Mouse (Mus musculus): Measurements from ENCODE around the gene Tnfrsf1a. TPM values are rescaled to one million over a fixed set of nuclear protein-coding genes. Genes with fewer than 3 reads are reported as not detected.

Tnfrsf1a gene
- polyA plus RNA-seq, 1 experiment from 2014 or later, result 27.4 TPM

DNA sequence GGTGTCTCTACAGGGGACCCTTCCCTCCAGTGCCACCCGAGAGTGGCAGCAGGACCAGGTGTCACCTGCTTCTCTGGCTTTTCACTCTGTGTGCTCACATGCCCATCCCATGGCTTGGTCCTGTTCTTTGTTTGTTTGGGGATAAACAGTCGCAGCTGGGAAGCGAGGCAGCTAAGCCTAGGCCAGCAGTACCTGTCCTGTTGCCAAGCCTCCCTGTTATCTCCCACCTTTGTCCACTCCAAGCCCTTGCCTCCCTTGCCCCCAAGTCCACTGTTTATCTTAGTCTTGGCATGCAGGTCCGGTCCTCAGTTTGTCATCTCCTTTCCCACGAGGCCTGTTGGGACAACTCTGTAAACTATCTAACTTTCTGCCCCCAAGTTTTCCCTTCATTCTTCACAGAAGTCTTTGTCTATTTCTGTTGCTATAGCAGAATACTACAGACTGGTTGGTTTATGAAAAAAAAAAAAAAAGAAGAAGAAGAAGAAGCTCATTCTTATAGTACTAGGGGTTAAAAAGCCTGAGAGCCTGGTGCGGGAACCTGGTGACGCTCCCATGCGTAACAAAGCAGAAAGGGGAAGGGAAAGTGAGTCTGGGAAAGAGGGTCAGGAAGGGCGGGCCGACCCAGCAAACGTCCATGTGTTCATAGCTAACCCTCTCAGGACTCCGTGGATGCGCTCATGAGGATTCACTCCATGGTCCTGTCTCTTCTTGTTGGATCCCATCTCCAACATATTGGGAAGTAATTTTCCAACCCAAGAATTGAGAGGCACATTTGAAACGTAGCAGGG lies 15.9 kb upstream of the Tnfrsf1a start:
- H3K4me1 ChIP-seq (ENCODE audit: control insufficient read depth, insufficient read depth, low read length), result 0 out of 2 replicates have a peak, but pooled peaks cover 3% of the 10 kb centered on the region
- no peak overlapping the region for H3K27ac ChIP-seq (ENCODE audit: low read depth, low read length)
- 80% methylated on average over 14 of the region's 14 CpGs for WGBS
- H3K36me3 ChIP-seq (ENCODE audit: control insufficient read depth, insufficient read depth, low read length), result no peaks in the 10 kb centered on the region
- no peak for DNase-seq (ENCODE audit: low spot score)
- H3K4me2 ChIP-seq (ENCODE audit: low read depth), result no peak overlapping the region
- H3K9ac ChIP-seq (ENCODE audit: low read length), result no peak overlapping the region
- no peak overlapping the region for H3K4me3 ChIP-seq (ENCODE audit: low read depth, low read length)
- no peaks in the 10 kb centered on the region for H3K9me3 ChIP-seq (ENCODE audit: control insufficient read depth, low read length)
- no peak for ATAC-seq (ENCODE audit: insufficient read depth, low FRiP score, low TSS enrichment)
- no peaks in the 10 kb centered on the region for H3K27me3 ChIP-seq (ENCODE audit: control insufficient read depth, insufficient read depth, low read length)

DNA sequence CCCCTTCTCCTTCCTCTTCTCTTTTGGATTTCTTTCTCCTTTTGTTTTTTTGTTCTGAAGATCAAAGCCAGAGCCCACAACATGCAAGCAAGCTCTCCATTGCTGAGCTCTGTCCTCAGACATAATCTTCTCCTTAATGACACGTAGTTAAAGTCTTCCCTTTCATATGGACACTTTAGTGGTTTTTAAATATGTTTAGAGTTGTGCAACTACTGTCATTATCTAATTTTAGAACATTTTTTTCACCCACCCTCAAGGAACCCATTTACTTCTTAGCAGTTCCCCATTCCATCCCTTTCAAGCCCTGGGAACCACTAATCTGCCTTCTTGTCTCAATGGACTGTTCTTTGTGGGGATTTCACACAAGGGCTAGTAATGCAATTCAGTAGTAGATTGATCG lies 14.8 kb upstream of the Tnfrsf1a start:
- Histone ChIP-seq H3K4me3 (ENCODE audit: low read depth, low read length) (no peak overlapping the region), H3K4me1 (ENCODE audit: control insufficient read depth, insufficient read depth, low read length) (0 out of 2 replicates have a peak, but pooled peaks cover 3% of the 10 kb centered on the region), H3K4me2 (ENCODE audit: low read depth) (no peak overlapping the region), H3K9ac (ENCODE audit: low read length) (no peak overlapping the region), H3K27ac (ENCODE audit: low read depth, low read length) (no peak overlapping the region), H3K27me3 (ENCODE audit: control insufficient read depth, insufficient read depth, low read length) (no peaks in the 10 kb centered on the region), H3K9me3 (ENCODE audit: control insufficient read depth, low read length) (no peaks in the 10 kb centered on the region), H3K36me3 (ENCODE audit: control insufficient read depth, insufficient read depth, low read length) (no peaks in the 10 kb centered on the region)
- ATAC-seq (ENCODE audit: insufficient read depth, low FRiP score, low TSS enrichment) (no peak), DNase-seq (ENCODE audit: low spot score) (no peak)
- WGBS, result 66% methylated on average over 2 of the region's 2 CpGs

DNA sequence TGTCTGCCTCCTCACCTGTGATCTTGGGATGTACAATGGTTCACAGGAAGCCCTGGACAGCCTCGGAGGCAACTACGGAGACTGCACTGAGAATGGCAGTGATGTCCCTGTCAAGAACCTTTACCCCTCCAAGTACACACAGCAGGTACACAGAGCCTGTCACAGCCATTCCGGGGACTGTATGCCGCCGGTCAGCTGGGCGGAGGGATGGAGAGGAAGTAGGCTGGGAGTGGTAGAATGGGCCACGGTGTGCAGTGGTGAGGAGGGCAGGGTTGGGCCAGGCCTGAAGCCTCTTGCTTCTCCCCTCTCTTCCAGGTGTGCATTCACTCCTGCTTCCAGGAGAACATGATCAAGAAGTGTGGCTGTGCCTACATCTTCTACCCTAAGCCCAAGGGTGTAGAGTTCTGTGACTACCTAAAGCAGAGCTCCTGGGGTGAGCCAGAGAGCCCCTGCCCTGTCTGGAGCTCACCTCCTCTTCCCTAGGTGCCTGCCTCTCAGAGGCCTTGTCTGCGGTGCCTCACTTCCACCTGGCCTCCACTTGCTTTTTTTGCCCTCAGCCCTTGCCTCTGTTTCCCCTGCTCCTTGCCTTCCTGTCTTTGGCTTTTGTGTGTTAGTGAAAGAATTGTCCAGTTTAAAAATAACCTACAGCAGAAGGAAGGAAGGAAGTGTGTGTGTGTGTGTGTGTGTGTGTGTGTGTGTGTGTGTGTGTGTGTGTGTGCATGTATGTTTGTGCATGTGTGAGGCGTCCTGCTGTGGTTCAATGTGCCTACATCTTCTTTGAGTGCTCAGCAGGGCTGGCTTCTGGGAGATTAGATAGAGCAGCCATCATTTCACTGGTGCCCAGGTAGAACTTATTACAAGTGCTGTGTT lies 10.1 kb upstream of the Tnfrsf1a start:
- 76% methylated on average over 9 of the region's 9 CpGs for WGBS

DNA sequence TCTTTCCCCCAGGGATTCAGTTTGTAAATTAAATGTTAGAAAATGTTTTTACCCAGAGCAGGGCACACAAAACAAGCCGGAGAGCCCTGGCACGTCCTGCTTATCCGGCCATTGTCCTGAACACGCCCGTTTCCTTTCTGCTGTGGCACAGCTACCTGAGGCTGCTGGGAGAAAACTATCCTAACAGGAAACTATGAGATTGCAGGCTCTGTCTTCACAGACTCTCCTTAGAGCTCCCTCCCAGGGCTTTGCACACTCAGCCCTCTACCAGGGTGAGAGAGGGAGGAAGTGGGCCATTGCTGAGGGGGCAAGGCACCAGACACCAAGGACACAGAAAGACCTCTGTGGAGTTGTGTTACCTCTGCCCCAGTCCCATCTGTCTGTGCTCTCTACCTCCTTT lies 8.9 kb upstream of the Tnfrsf1a start:
- Histone ChIP-seq H3K4me2 (ENCODE audit: low read depth) (no peak overlapping the region), H3K9me3 (ENCODE audit: control insufficient read depth, low read length) (no peaks in the 10 kb centered on the region), H3K27ac (ENCODE audit: low read depth, low read length) (no peak overlapping the region), H3K36me3 (ENCODE audit: control insufficient read depth, insufficient read depth, low read length) (no peaks in the 10 kb centered on the region), H3K4me3 (ENCODE audit: low read depth, low read length) (no peak overlapping the region), H3K4me1 (ENCODE audit: control insufficient read depth, insufficient read depth, low read length) (no peaks in the 10 kb centered on the region), H3K27me3 (ENCODE audit: control insufficient read depth, insufficient read depth, low read length) (no peaks in the 10 kb centered on the region), H3K9ac (ENCODE audit: low read length) (no peak overlapping the region)
- 70% methylated on average over 5 of the region's 5 CpGs for WGBS
- ATAC-seq (ENCODE audit: insufficient read depth, low FRiP score, low TSS enrichment), result no peak
- no peak for DNase-seq (ENCODE audit: low spot score)

More for the DNA sequence above, 10.1 kb upstream of the Tnfrsf1a start:
- Histone ChIP-seq H3K36me3 (ENCODE audit: control insufficient read depth, insufficient read depth, low read length) (no peaks in the 10 kb centered on the region), H3K4me1 (ENCODE audit: control insufficient read depth, insufficient read depth, low read length) (no peaks in the 10 kb centered on the region), H3K4me3 (ENCODE audit: low read depth, low read length) (no peak overlapping the region), H3K9ac (ENCODE audit: low read length) (no peak overlapping the region), H3K4me2 (ENCODE audit: low read depth) (no peak overlapping the region), H3K27ac (ENCODE audit: low read depth, low read length) (no peak overlapping the region), H3K27me3 (ENCODE audit: control insufficient read depth, insufficient read depth, low read length) (no peaks in the 10 kb centered on the region), H3K9me3 (ENCODE audit: control insufficient read depth, low read length) (no peaks in the 10 kb centered on the region)
- DNase-seq (ENCODE audit: low spot score), result no peak
- no peak for ATAC-seq (ENCODE audit: insufficient read depth, low FRiP score, low TSS enrichment)

DNA sequence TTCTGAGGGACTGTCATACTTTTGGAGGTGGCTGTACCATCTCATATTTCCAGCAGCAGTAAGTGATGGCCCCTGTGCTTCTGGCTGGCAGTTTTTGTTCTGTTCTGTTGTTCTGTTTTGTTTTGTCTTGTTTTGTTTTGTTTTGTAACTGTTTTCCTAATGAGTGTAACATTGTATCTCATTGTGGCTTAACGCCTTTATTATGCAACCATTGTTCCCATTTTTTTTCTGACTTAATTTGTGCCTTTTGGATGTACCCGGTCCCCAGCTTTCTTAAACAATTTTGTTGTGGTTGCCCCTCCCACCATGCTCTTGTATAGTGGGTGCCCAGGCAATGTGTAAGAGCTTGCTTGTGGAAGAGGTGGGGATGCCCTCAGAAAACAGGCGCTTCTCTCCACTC lies 7.0 kb upstream of the Tnfrsf1a start:
- no peak overlapping the region for H3K4me2 ChIP-seq (ENCODE audit: low read depth)
- no peak overlapping the region for H3K27ac ChIP-seq (ENCODE audit: low read depth, low read length)
- ATAC-seq (ENCODE audit: insufficient read depth, low FRiP score, low TSS enrichment) (no peak), DNase-seq (ENCODE audit: low spot score) (no peak)
- WGBS, result 53% methylated on average over 3 of the region's 3 CpGs
- no peaks in the 10 kb centered on the region for H3K9me3 ChIP-seq (ENCODE audit: control insufficient read depth, low read length)
- no peak overlapping the region for H3K4me3 ChIP-seq (ENCODE audit: low read depth, low read length)
- no peaks in the 10 kb centered on the region for H3K4me1 ChIP-seq (ENCODE audit: control insufficient read depth, insufficient read depth, low read length)
- no peaks in the 10 kb centered on the region for H3K36me3 ChIP-seq (ENCODE audit: control insufficient read depth, insufficient read depth, low read length)
- no peaks in the 10 kb centered on the region for H3K27me3 ChIP-seq (ENCODE audit: control insufficient read depth, insufficient read depth, low read length)
- no peak overlapping the region for H3K9ac ChIP-seq (ENCODE audit: low read length)

DNA sequence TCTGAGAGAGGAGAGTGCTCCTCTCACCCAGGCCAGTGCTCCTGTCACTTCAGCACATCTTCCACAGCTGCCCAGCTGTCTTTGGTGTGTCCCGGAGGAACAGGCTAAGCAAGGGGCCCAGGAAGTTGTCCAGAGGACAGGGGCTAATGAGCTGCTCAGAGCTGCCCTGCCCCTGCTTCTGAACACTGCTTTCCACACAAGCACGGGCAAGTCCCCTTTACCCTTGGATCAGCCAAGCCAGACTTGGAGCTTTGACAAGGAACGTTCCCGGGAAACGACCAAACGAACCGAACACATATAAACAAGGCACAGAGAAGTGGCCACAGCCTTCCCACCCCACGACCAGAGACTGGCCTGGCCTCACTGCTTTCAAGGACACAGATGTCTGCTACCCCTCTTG lies 5.1 kb upstream of the Tnfrsf1a start:
- H3K4me3 ChIP-seq (ENCODE audit: low read depth, low read length), result no peak overlapping the region
- no peak for ATAC-seq (ENCODE audit: insufficient read depth, low FRiP score, low TSS enrichment)
- no peak for DNase-seq (ENCODE audit: low spot score)
- no peak overlapping the region for H3K4me2 ChIP-seq (ENCODE audit: low read depth)
- H3K9ac ChIP-seq (ENCODE audit: low read length), result no peak overlapping the region
- peaks cover 2% of the 10 kb centered on the region; the same call in 1 of the 2 replicates for H3K4me1 ChIP-seq (ENCODE audit: control insufficient read depth, insufficient read depth, low read length)
- 35% methylated on average over 8 of the region's 8 CpGs for WGBS
- no peak overlapping the region for H3K27ac ChIP-seq (ENCODE audit: low read depth, low read length)
- no peaks in the 10 kb centered on the region for H3K36me3 ChIP-seq (ENCODE audit: control insufficient read depth, insufficient read depth, low read length)
- no peaks in the 10 kb centered on the region for H3K9me3 ChIP-seq (ENCODE audit: control insufficient read depth, low read length)
- peaks cover 2% of the 10 kb centered on the region; the same call in 1 of the 2 replicates for H3K27me3 ChIP-seq (ENCODE audit: control insufficient read depth, insufficient read depth, low read length)

DNA sequence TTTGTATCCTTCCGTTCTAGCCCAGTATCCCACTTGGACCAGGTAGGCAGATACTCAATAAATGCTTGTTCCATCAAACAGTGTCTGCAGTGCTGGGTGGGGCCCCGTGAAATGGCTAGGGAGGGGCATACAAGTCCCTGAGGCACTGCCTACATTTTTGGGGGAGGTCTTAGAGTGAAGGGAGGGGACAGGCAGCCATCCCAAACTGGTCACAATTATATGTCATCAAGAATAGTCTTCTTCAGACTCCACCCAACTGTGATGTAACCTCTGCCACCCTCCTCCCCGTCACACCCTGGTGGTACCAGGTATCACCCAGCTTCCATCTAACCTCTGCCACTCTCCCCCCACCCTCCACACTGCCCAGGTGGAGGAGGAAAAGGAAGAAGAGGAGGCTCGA lies 4.3 kb upstream of the Tnfrsf1a start:
- Histone ChIP-seq H3K27me3 (ENCODE audit: control insufficient read depth, insufficient read depth, low read length) (peaks cover 2% of the 10 kb centered on the region; the same call in 1 of the 2 replicates), H3K4me2 (ENCODE audit: low read depth) (no peak overlapping the region), H3K4me1 (ENCODE audit: control insufficient read depth, insufficient read depth, low read length) (peaks cover 3% of the 10 kb centered on the region; the same call in 1 of the 2 replicates), H3K9me3 (ENCODE audit: control insufficient read depth, low read length) (no peaks in the 10 kb centered on the region), H3K27ac (ENCODE audit: low read depth, low read length) (no peak overlapping the region), H3K36me3 (ENCODE audit: control insufficient read depth, insufficient read depth, low read length) (no peaks in the 10 kb centered on the region), H3K4me3 (ENCODE audit: low read depth, low read length) (no peak overlapping the region), H3K9ac (ENCODE audit: low read length) (no peak overlapping the region)
- DNase-seq (ENCODE audit: low spot score) (no peak), ATAC-seq (ENCODE audit: insufficient read depth, low FRiP score, low TSS enrichment) (no peak)
- 76% methylated on average over 4 of the region's 4 CpGs for WGBS

DNA sequence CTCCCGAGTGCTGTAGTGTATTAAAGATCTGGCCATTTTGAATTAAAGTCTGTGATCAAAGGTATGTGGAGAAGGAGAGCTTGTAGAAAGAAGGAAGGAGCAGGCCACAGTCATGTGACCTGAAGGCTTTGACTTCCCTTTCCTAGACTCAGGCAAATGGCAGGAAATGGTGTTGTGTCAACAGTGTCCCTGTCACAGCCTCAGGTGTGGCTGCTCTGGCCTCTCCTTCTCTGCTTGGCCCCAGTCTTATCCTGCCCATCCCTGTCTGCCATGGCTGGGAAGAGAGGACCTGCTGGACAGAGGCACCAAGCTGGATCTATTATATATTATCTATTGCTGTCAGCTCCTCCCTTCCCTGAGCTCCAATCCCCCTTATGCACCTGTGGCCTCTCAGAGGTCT lies 3.5 kb upstream of the Tnfrsf1a start:
- no peaks in the 10 kb centered on the region for H3K36me3 ChIP-seq (ENCODE audit: control insufficient read depth, insufficient read depth, low read length)
- peaks cover 2% of the 10 kb centered on the region; the same call in 1 of the 2 replicates for H3K27me3 ChIP-seq (ENCODE audit: control insufficient read depth, insufficient read depth, low read length)
- H3K27ac ChIP-seq (ENCODE audit: low read depth, low read length), result no peak overlapping the region
- WGBS, result 70% methylated on average over 1 of the region's 1 CpGs
- DNase-seq (ENCODE audit: low spot score), result no peak
- peaks cover 7% of the 10 kb centered on the region; the same call in 1 of the 2 replicates for H3K4me1 ChIP-seq (ENCODE audit: control insufficient read depth, insufficient read depth, low read length)
- no peak overlapping the region for H3K9ac ChIP-seq (ENCODE audit: low read length)
- H3K4me3 ChIP-seq (ENCODE audit: low read depth, low read length), result no peak overlapping the region
- no peak for ATAC-seq (ENCODE audit: insufficient read depth, low FRiP score, low TSS enrichment)
- no peak overlapping the region for H3K4me2 ChIP-seq (ENCODE audit: low read depth)
- no peaks in the 10 kb centered on the region for H3K9me3 ChIP-seq (ENCODE audit: control insufficient read depth, low read length)

Data from neural tube, embryonic 11.5 days (tissue).